Mouse (Mus musculus): ENCODE results near the gene 4632433K11Rik. TPM values are rescaled to one million over a fixed set of nuclear protein-coding genes. Genes with fewer than 3 reads are reported as not detected.

4632433K11Rik gene
- total and polyA plus RNA-seq, 3 experiments: not detected

- H3K79me2 ChIP-seq (ENCODE audit: control insufficient read depth, insufficient read depth, low read length, poor library complexity): no peaks in the 10 kb centered on the region; the same call in 1 of the 2 replicates
- DNase-seq (ENCODE audit: low read depth, low spot score): peak; percentile 75
- H3K27ac ChIP-seq (ENCODE audit: control insufficient read depth, low read depth, low read length): peak overlapping the region; percentile 44
- TF ChIP-seq ZNF384 (IDR thresholded peaks at IDR 0.05; ENCODE audit: low read depth, low read length) (no peak), RCOR1 (IDR thresholded peaks at IDR 0.05; ENCODE audit: low read depth, low read length) (no peak), ZC3H11A (IDR thresholded peaks at IDR 0.05; ENCODE audit: low read depth, low read length) (no peak), TAL1 (IDR thresholded peaks at IDR 0.05; ENCODE audit: low read length) (no peak), TCF12 (IDR thresholded peaks at IDR 0.05; ENCODE audit: low read depth, low read length) (0 out of 2 replicates have a peak, but pooled peaks have one; percentile 8), UBTF (IDR thresholded peaks at IDR 0.05; ENCODE audit: borderline replicate concordance, insufficient read depth, low read depth, low read length) (no peak), CTCF (IDR thresholded peaks at IDR 0.05 in 2 of 3, conservative IDR thresholded peaks at IDR 0.05 in 1 of 3; ENCODE audit: control insufficient read depth in 1 of 3, insufficient read depth in 1 of 3, low read depth in 2 of 3, low read length in 3 of 3, poor library complexity in 1 of 3, severe bottlenecking in 1 of 3) (no peak), USF1 (IDR thresholded peaks at IDR 0.05; ENCODE audit: low read depth, low read length) (peak; percentile 52; the same call in 1 of the 2 replicates), HCFC1 (IDR thresholded peaks at IDR 0.05; ENCODE audit: low read depth, low read length) (no peak; the same call in 1 of the 2 replicates), MAX (IDR thresholded peaks at IDR 0.05; ENCODE audit: low read length) (0 out of 2 replicates have a peak, but pooled peaks have one; percentile 47), KAT2A (conservative IDR thresholded peaks at IDR 0.05; ENCODE audit: low read depth, low read length) (no peak), ELF1 (IDR thresholded peaks at IDR 0.05; ENCODE audit: low read depth, low read length) (no peak), MYB (IDR thresholded peaks at IDR 0.05; ENCODE audit: low read depth, low read length) (no peak), USF2 (IDR thresholded peaks at IDR 0.05; ENCODE audit: borderline replicate concordance in 1 of 2, insufficient read depth in 1 of 2, low read depth in 1 of 2, low read length in 2 of 2) (no peak), GABPA (IDR thresholded peaks at IDR 0.05; ENCODE audit: low read depth, low read length) (no peak), NRF1 (IDR thresholded peaks at IDR 0.05; ENCODE audit: insufficient read depth, low read depth, low read length, poor library complexity, severe bottlenecking) (no peak), ZMIZ1 (IDR thresholded peaks at IDR 0.05; ENCODE audit: low read depth, low read length) (no peak), MAZ (IDR thresholded peaks at IDR 0.05; ENCODE audit: low read depth, low read length) (no peak), MXI1 (IDR thresholded peaks at IDR 0.05; ENCODE audit: low read depth, low read length) (peak; percentile 85; the same call in 1 of the 2 replicates), TBP (IDR thresholded peaks at IDR 0.05; ENCODE audit: low read depth, low read length) (no peak), MEF2A (IDR thresholded peaks at IDR 0.05; ENCODE audit: extremely low read depth, insufficient replicate concordance, low read depth, low read length, poor library complexity, severe bottlenecking) (0 out of 2 replicates have a peak, but pooled peaks have one; percentile 16), MAFK (IDR thresholded peaks at IDR 0.05; ENCODE audit: borderline replicate concordance, low read depth, low read length) (no peak), ZKSCAN1 (IDR thresholded peaks at IDR 0.05; ENCODE audit: low read depth, low read length) (no peak), JUND (IDR thresholded peaks at IDR 0.05; ENCODE audit: low read depth, low read length) (no peak), ETS1 (IDR thresholded peaks at IDR 0.05; ENCODE audit: low read depth, low read length) (peak; percentile 89), RAD21 (IDR thresholded peaks at IDR 0.05; ENCODE audit: low read depth, low read length) (no peak), SIN3A (IDR thresholded peaks at IDR 0.05; ENCODE audit: low read length) (peak; percentile 91), GATA1 (IDR thresholded peaks at IDR 0.05; ENCODE audit: low read depth, low read length) (peak; percentile 54)
- H3K4me1 ChIP-seq (ENCODE audit: control insufficient read depth in 1 of 2, insufficient read depth in 2 of 2, low read length in 2 of 2): peaks cover 0 to 5% of the 10 kb centered on the region in 2 experiments; a peak in 2 of 4 replicates
- no peaks in the 10 kb centered on the region for H3K9me3 ChIP-seq (replicated peaks; ENCODE audit: insufficient read depth, low read length)
- H3K9ac ChIP-seq (ENCODE audit: control insufficient read depth, low read depth, low read length, poor library complexity, severe bottlenecking): peak overlapping the region; percentile 91
- no peaks in the 10 kb centered on the region for H3K27me3 ChIP-seq (ENCODE audit: control insufficient read depth in 1 of 2, insufficient read depth in 2 of 2, low read length in 2 of 2)
- H3K4me3 ChIP-seq (ENCODE audit: control insufficient read depth in 1 of 2, insufficient read depth in 1 of 2, low read depth in 2 of 2, low read length in 2 of 2): peak overlapping the region; percentile 93
- H3K36me3 ChIP-seq (ENCODE audit: control insufficient read depth in 1 of 2, insufficient read depth in 2 of 2, low read length in 2 of 2): no peaks in the 10 kb centered on the region; a peak in 2 of 4 replicates
These were observed 3.5 kb downstream of the 4632433K11Rik start for GRCm38 (mm10) chr7:5037467-5037866.
